Mouse (Mus musculus) bone marrow, adult 2 months (tissue): Measurements from ENCODE around the gene Nubp2.

Experiments
- CTCF ChIP-seq: fragments of 200-500 bp; IDR thresholded peaks from 2 replicates; pipeline ENCODE4 v1.5.1; 2011; ENCODE audit warnings: low read length, control low read depth; ENCODE audit not compliant: control insufficient read depth, insufficient read depth
- POLR2A ChIP-seq: fragments of 200-500 bp; IDR thresholded peaks from 2 replicates; pipeline ENCODE4 v1.6.1; 2011; ENCODE audit warnings: low read depth, mild to moderate bottlenecking, control low read depth, low read length, borderline replicate concordance; ENCODE audit not compliant: control insufficient read depth

DNA sequence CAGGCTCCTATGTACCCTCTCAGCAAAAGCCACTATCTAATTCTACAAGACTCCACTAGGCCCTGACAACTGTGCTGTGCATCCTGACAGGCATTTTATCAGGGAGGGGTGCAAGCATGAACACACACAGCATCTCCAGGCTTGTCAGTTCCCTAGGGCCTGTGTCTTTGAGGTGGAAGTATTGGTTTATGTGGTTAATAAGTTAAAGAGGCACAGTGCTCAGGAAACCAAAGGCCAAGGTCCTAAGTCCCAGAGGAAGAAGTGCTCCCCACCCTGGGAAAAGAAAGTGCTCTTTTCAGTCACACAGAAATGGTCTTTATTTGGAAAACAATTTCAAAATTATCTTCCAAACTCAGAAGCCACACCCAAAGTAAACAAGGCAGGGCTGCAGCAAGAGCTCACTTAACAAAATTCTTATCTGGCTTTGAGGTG is 37.5 kb downstream of the Nubp2 start:
- TF ChIP-seq CTCF: no peak
- no peak for TF ChIP-seq POLR2A
